Mouse (Mus musculus) embryonic facial prominence, embryonic 14.5 days (tissue): ENCODE results near the gene Cfap97d1. TPM values are rescaled to one million over a fixed set of nuclear protein-coding genes. Genes with fewer than 3 reads are reported as not detected.

ENCODE experiments used
- ATAC-seq: fragments of 200-750 bp; cut with Nextera tagmentation; 2 replicates; pipeline ENCODE4 v1.8.0; 2017; ENCODE audit warnings: low read depth, moderate number of reproducible peaks, moderate TSS enrichment
- DNase-seq: peaks from one replicate; pipeline ENCODE4 v3.0.0-alpha.2; 2015; ENCODE audit warnings: low spot score
- H3K27ac ChIP-seq: fragments of 300-500 bp; sonication (generic); replicated peaks from 2 replicates; pipeline ENCODE4 v1.5.1; 2014; ENCODE audit warnings: low read depth, mild to moderate bottlenecking, low read length, moderate library complexity
- H3K27me3 ChIP-seq: fragments of 300-500 bp; sonication (generic); replicated peaks from 2 replicates; pipeline ENCODE4 v1.6.1; 2014; ENCODE audit warnings: low read length; ENCODE audit not compliant: control insufficient read depth, insufficient read depth
- H3K36me3 ChIP-seq: fragments of 300-500 bp; sonication (generic); 2 replicates; pipeline ENCODE4 v1.6.1; 2014; ENCODE audit warnings: low read length, mixed read lengths; ENCODE audit not compliant: control insufficient read depth, insufficient read depth
- H3K4me1 ChIP-seq: fragments of 300-500 bp; sonication (generic); 2 replicates; pipeline ENCODE4 v1.6.1; 2014; ENCODE audit warnings: antibody characterized with exemption, low read length; ENCODE audit not compliant: control insufficient read depth, insufficient read depth
- H3K4me2 ChIP-seq: fragments of 300-500 bp; sonication (generic); 2 replicates; pipeline ENCODE4 v1.6.1; 2014; ENCODE audit warnings: low read depth, mild to moderate bottlenecking, low read length, moderate library complexity, mixed read lengths
- H3K4me3 ChIP-seq: fragments of 300-500 bp; sonication (generic); 2 replicates; pipeline ENCODE4 v1.5.1; 2014; ENCODE audit warnings: low read depth, mild to moderate bottlenecking, low read length
- H3K9ac ChIP-seq: fragments of 300-500 bp; sonication (generic); 2 replicates; pipeline ENCODE4 v1.6.1; 2014; ENCODE audit warnings: low read depth, mild to moderate bottlenecking, low read length, moderate library complexity, mixed read lengths
- H3K9me3 ChIP-seq: fragments of 300-500 bp; sonication (generic); 2 replicates; pipeline ENCODE4 v1.6.1; 2016; ENCODE audit warnings: low read length; ENCODE audit not compliant: control insufficient read depth
- WGBS: fragments of 180-500 bp; shearing (Covaris S2); extraction: QIAGEN DNeasy Blood & Tissue Kit; methylation state at CpG from one replicate; pipeline ENCODE4 v1.1.7; 2014; 5-methylcytosine and 5-hydroxymethylcytosine counted together
- polyA plus RNA-seq: library from polyadenylated mRNA; unstranded; fragments of >200 nt; fragmentation: Nextera tagmentation; extraction: Ambion mirVana; gene quantifications from 2 replicates; pipeline ENCODE4 v1.2.1, GENCODE M21; 2014

Cfap97d1 gene
- polyA plus RNA-seq, 1 experiment from 2014 or later = not detected

DNA sequence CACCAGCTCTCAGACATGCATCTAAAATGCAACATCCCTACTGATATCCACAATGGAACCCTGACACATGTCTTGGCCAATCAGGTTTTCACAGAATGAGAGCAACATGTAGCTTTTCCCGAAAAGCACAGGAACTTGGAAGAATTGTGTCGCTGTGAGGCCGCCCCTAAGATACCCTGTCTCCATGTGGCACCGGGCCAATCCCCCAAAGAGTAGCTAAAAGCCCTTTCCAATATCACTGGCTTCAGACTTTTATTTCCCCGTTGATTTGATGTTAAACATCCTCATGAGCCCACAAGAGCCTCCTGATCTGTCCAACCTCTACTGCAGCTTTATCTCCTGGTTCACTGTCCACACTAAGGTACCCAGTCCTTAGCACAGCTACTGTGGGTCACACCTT, 22.6 kb downstream of the Cfap97d1 start:
- no peaks in the 10 kb centered on the region for H3K36me3 ChIP-seq
- H3K4me2 ChIP-seq = no peak overlapping the region
- H3K4me1 ChIP-seq = no peaks in the 10 kb centered on the region
- H3K4me3 ChIP-seq = no peak overlapping the region
- no peaks in the 10 kb centered on the region for H3K9me3 ChIP-seq
- ATAC-seq (no peak), DNase-seq (no peak)
- H3K27me3 ChIP-seq = no peaks in the 10 kb centered on the region
- H3K9ac ChIP-seq = no peak overlapping the region
- WGBS = 84% methylated on average over 5 of the region's 5 CpGs
- H3K27ac ChIP-seq = no peak overlapping the region

DNA sequence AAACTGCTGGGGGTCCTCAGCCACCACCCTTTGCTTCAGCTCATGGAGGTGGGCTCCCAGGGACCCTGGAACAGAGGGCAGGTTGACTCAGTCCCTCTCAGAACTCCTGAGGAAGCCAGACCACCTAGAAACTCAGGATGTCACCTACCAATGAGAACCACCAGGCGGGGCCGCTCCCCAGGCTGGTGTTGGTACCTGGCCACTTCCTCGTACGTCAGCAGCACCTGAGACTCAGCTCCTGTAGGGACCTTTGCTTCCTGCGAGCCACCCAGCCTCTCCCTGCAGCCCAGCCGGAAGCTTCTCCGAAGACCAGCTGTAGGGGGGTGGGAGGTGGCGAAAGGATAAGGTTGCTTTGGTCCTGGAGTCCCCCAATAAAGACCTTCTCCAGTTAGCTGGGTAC, 24.3 kb downstream of the Cfap97d1 start:
- Histone ChIP-seq H3K36me3 (peaks cover 6% of the 10 kb centered on the region; the same call in 1 of the 2 replicates), H3K27me3 (no peaks in the 10 kb centered on the region), H3K4me1 (no peaks in the 10 kb centered on the region), H3K27ac (no peak overlapping the region), H3K9ac (no peak overlapping the region), H3K4me3 (no peak overlapping the region), H3K9me3 (no peaks in the 10 kb centered on the region), H3K4me2 (no peak overlapping the region)
- DNase-seq (no peak), ATAC-seq (no peak)
- 78% methylated on average over 4 of the region's 8 CpGs for WGBS

DNA sequence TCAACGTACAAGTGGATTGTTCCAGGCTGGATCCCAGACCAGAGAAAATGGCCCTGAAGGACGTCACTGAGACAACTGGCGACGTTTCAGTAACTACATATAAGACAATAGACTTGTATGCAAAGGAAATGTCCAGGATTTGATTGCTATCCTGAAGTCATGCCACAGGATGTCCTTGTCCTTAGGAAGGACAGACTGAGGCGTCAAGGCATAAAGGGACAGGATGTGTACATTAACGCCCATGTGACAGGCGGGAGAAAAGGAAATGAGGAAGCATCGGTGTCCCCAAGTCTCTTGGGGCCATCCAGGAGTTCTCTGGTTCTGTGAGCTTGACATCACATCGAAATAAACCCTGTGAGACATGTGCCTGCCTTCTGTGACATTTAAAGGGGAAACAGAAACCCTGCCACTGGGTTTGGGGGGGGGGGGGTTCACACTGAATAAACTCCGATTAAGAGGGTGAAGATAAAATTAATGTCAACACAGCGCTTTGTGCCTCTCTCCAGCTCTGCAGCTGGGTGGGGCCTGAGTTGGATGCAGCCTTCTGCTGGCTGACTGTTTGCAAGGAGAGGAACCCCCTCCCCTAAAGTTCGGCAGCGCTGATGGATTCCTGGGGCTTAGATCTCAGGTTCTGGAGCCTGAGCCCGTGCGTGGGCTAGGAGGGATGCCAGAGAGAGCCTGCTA, 25.0 kb downstream of the Cfap97d1 start:
- H3K4me1 ChIP-seq = no peaks in the 10 kb centered on the region
- no peak overlapping the region for H3K4me2 ChIP-seq
- peaks cover 6% of the 10 kb centered on the region; the same call in 1 of the 2 replicates for H3K36me3 ChIP-seq
- no peak overlapping the region for H3K4me3 ChIP-seq
- H3K27me3 ChIP-seq = no peaks in the 10 kb centered on the region
- WGBS = 79% methylated on average over 15 of the region's 15 CpGs
- peak; percentile 32 for DNase-seq
- H3K9ac ChIP-seq = no peak overlapping the region
- no peak for ATAC-seq
- H3K9me3 ChIP-seq = no peaks in the 10 kb centered on the region
- no peak overlapping the region for H3K27ac ChIP-seq

DNA sequence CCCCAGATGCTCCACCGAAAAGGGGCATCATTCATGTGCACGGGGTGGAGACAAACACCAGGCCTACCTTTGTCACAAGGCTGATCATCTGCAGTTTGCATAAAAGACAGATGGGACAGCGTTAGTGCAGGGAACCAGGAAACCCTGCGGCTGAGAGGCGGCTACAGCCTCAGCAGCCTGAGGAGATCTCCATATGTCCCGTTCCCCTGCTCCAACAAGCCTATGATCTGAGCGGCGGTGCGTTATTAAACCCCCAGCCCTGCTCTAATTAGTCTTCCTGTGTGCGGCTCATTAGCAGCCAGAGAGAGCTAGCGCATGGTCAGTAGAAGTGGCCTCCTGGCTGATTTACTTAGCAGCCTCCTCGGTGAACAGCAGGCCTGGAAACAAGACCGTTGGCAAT, 26.1 kb downstream of the Cfap97d1 start:
- peak; percentile 33; the same call in 1 of the 2 replicates for ATAC-seq

GRCm38 (mm10) chr11:102011510-102011909, 27.4 kb downstream of the Cfap97d1 start:
- Histone ChIP-seq H3K4me3 (no peak overlapping the region), H3K9me3 (no peaks in the 10 kb centered on the region), H3K4me2 (no peak overlapping the region), H3K27ac (no peak overlapping the region), H3K4me1 (no peaks in the 10 kb centered on the region), H3K36me3 (peaks cover 6% of the 10 kb centered on the region; the same call in 1 of the 2 replicates), H3K9ac (no peak overlapping the region), H3K27me3 (no peaks in the 10 kb centered on the region)
- ATAC-seq (no peak), DNase-seq (no peak)
- 75% methylated on average over 8 of the region's 8 CpGs for WGBS

More for the DNA sequence above, 26.1 kb downstream of the Cfap97d1 start:
- Histone ChIP-seq H3K4me1 (no peaks in the 10 kb centered on the region), H3K4me2 (no peak overlapping the region), H3K4me3 (no peak overlapping the region), H3K9ac (no peak overlapping the region), H3K27me3 (no peaks in the 10 kb centered on the region), H3K36me3 (peaks cover 6% of the 10 kb centered on the region; the same call in 1 of the 2 replicates), H3K27ac (no peak overlapping the region), H3K9me3 (no peaks in the 10 kb centered on the region)
- peak; percentile 66 for DNase-seq
- 70% methylated on average over 13 of the region's 13 CpGs for WGBS

- DNase-seq (no peak), ATAC-seq (no peak)
- 75% methylated on average over 7 of the region's 8 CpGs for WGBS
- H3K36me3 ChIP-seq = peaks cover 6% of the 10 kb centered on the region; the same call in 1 of the 2 replicates
- no peak overlapping the region for H3K27ac ChIP-seq
- no peaks in the 10 kb centered on the region for H3K27me3 ChIP-seq
- no peak overlapping the region for H3K9ac ChIP-seq
- no peak overlapping the region for H3K4me2 ChIP-seq
- H3K4me1 ChIP-seq = no peaks in the 10 kb centered on the region
- no peak overlapping the region for H3K4me3 ChIP-seq
- no peaks in the 10 kb centered on the region for H3K9me3 ChIP-seq
These were observed 29.1 kb downstream of the Cfap97d1 start for GRCm38 (mm10) chr11:102013201-102013600.

- DNase-seq (no peak), ATAC-seq (no peak)
- H3K36me3 ChIP-seq = peaks cover 6% of the 10 kb centered on the region; the same call in 1 of the 2 replicates
- H3K9ac ChIP-seq = no peak overlapping the region
- H3K27ac ChIP-seq = no peak overlapping the region
- no peaks in the 10 kb centered on the region for H3K9me3 ChIP-seq
- no peaks in the 10 kb centered on the region for H3K4me1 ChIP-seq
- no peak overlapping the region for H3K4me3 ChIP-seq
- no peak overlapping the region for H3K4me2 ChIP-seq
- WGBS = 66% methylated on average over 6 of the region's 6 CpGs
- no peaks in the 10 kb centered on the region for H3K27me3 ChIP-seq
These were observed 31.4 kb downstream of the Cfap97d1 start for GRCm38 (mm10) chr11:102015472-102015871.

- H3K4me3 ChIP-seq = no peak overlapping the region
- H3K4me1 ChIP-seq = no peaks in the 10 kb centered on the region
- WGBS = 95% methylated on average over 1 of the region's 1 CpGs
- no peak for DNase-seq
- peaks cover 6% of the 10 kb centered on the region; the same call in 1 of the 2 replicates for H3K36me3 ChIP-seq
- no peaks in the 10 kb centered on the region for H3K27me3 ChIP-seq
- H3K9me3 ChIP-seq = no peaks in the 10 kb centered on the region
- no peak overlapping the region for H3K27ac ChIP-seq
- H3K4me2 ChIP-seq = no peak overlapping the region
- ATAC-seq = no peak
- no peak overlapping the region for H3K9ac ChIP-seq
These were observed 32.1 kb downstream of the Cfap97d1 start for GRCm38 (mm10) chr11:102016136-102016535.

GRCm38 (mm10) chr11:102019736-102020135, 35.7 kb downstream of the Cfap97d1 start:
- WGBS = 69% methylated on average over 9 of the region's 9 CpGs
- H3K4me2 ChIP-seq = no peak overlapping the region
- no peak overlapping the region for H3K27ac ChIP-seq
- H3K4me3 ChIP-seq = no peak overlapping the region
- H3K36me3 ChIP-seq = no peaks in the 10 kb centered on the region
- H3K9ac ChIP-seq = no peak overlapping the region
- ATAC-seq (no peak), DNase-seq (no peak)
- H3K9me3 ChIP-seq = no peaks in the 10 kb centered on the region
- H3K27me3 ChIP-seq = no peaks in the 10 kb centered on the region
- H3K4me1 ChIP-seq = no peaks in the 10 kb centered on the region
